In the genomic region with DNA sequence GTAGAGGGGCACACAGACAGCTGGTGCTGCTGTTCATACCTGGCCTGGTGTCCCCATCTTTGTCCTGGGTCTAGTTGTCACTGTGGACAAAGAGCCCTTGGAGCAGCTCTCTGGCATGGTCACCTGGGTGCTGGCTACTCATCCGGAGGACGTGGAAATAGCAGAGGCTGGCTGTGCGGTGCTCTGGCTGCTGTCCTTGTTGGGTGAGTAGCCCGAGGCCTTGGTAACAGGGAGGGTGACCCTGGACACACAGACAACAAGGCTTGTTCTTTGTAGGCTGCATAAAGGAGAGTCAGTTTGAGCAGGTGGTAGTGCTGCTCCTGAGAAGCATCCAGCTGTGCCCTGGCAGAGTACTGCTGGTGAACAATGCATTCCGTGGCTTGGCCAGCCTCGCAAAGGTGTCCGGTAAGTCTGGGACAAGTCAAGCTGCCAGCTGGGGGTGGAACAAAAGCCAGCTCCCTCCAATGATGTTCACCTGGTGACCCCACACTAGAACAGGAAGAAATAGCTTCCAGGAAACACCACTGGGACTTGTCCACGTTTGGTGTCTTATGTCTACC, we compare ENCODE assay signal across 15 mouse cellular contexts. TPM values are rescaled to one million over a fixed set of nuclear protein-coding genes. Genes with fewer than 3 reads are reported as not detected.
DNase-seq lines count a peak whose midpoint lies in the region.
"Had no signal": no experiment of that assay in that cellular context is flagged by ENCODE, and none has a peak within 500 bp of the region (broad histone marks: within the 10 kb centered on the region; RNA-seq: fewer than 3 reads in every experiment).

No protein-coding gene starts in this region.

- peak; percentile 37 for DNase-seq in cerebellum, adult 11 months
- DNase-seq in cerebellum, adult 8-10 months: no peak
- peak; percentile 56 for DNase-seq in cerebellum, adult 9-11 months
- no peak for DNase-seq in cerebellum, adult 9-10 months
- DNase-seq in cerebellum, postnatal 25 days: peak; percentile 35 to 53
- DNase-seq in layer of hippocampus, postnatal 36 days: no peak
- DNase-seq: gastrocnemius, postnatal 14 days; heart, adult 2 months; heart, postnatal 14 days; kidney, adult 11 months; kidney, adult 9 months had no signal

RNA-seq across cellular contexts. Expression of gene Rexo4, which starts 12.8 kb away (rescaled TPM):
- 10 to 100 TPM; 64.8 to 74.5 TPM for total RNA-seq in layer of hippocampus, postnatal 36 days (2021)

RNA-seq across cellular contexts. Expression of gene Stkld1, which starts 17.6 kb away (rescaled TPM):
- total RNA-seq in layer of hippocampus, postnatal 36 days (2021): under 1 TPM in 1 of 2 experiments, not detected in 1; 0.46 TPM
- total RNA-seq: ES-E14; gastrocnemius, postnatal 14 days; heart, adult 2 months; hematopoietic stem cell, adult 5-6 weeks; hindbrain, postnatal 0 days had no signal

RNA-seq across cellular contexts. Expression of gene Surf4, which starts 17.7 kb away (rescaled TPM):
- total RNA-seq in layer of hippocampus, postnatal 36 days (2021): 10 to 100 TPM; 59.0 to 59.6 TPM

RNA-seq across cellular contexts. Expression of gene Adamts13, which starts 21.8 kb away (rescaled TPM):
- 1 to 10 TPM in 1 of 2 experiments, under 1 TPM in 1; 0.71 to 1.7 TPM for total RNA-seq in layer of hippocampus, postnatal 36 days (2021)
- total RNA-seq: ES-E14; gastrocnemius, adult 18-20 months; gastrocnemius, postnatal 14 days; heart, adult 2 months; heart, postnatal 14 days; hematopoietic stem cell, adult 5-6 weeks; hindbrain, postnatal 0 days had no signal

RNA-seq across cellular contexts. Expression of gene Surf1, which starts 35.1 kb away (rescaled TPM):
- 10 to 100 TPM; 93.3 to 97.0 TPM for total RNA-seq in layer of hippocampus, postnatal 36 days (2021)

Comparison
In these comparisons a context has a peak if more than half of its experiments do, and no peak if none do; other contexts are left out.
1. DNase-seq: peak in cerebellum, adult 11 months (single experiment), cerebellum, adult 9-11 months (single experiment) and cerebellum, postnatal 25 days (2 of 2); none in cerebellum, adult 8-10 months (single experiment), cerebellum, adult 9-10 months (single experiment) and layer of hippocampus, postnatal 36 days (0 of 2).